Mouse (Mus musculus) liver, adult 2 months (tissue): Measurements from ENCODE around the gene Clcn6.

Experiments used
- CTCF ChIP-seq: fragments of 200-500 bp; IDR thresholded peaks from 2 replicates; pipeline ENCODE4 v1.5.1; 2011; ENCODE audit warnings: low read depth, low read length, control low read depth
- POLR2A ChIP-seq: fragments of 200-500 bp; IDR thresholded peaks from 2 replicates; pipeline ENCODE4 v1.6.1; 2011; ENCODE audit warnings: low read length, control low read depth; ENCODE audit not compliant: insufficient read depth; ENCODE audit errors: extremely low read depth

GRCm38 (mm10) chr4:148024003-148024402, 14.6 kb downstream of the Clcn6 start:
- no peak for TF ChIP-seq CTCF
- TF ChIP-seq POLR2A, result no peak
